Mouse (Mus musculus) liver, embryonic 15.5 days (tissue): Measurements from ENCODE around the gene Hist1h2ab. TPM values are rescaled to one million over a fixed set of nuclear protein-coding genes. Genes with fewer than 3 reads are reported as not detected.
"Not testable (repeated sequence)": the region's sequence is repeated elsewhere in the genome, so short reads cannot be mapped to it uniquely, and the experiment has no call there.

Source experiments
- ATAC-seq: fragments of 200-750 bp; cut with Nextera tagmentation; 2 replicates; pipeline ENCODE4 v1.8.0; 2017; ENCODE audit warnings: moderate number of reproducible peaks, mild to moderate bottlenecking, moderate library complexity; ENCODE audit not compliant: insufficient read depth
- H3K27ac ChIP-seq: fragments of 300-500 bp; sonication (generic); replicated peaks from 2 replicates; pipeline ENCODE4 v1.5.1; 2015; ENCODE audit warnings: mild to moderate bottlenecking, inconsistent platforms
- H3K27me3 ChIP-seq: fragments of 300-500 bp; sonication (generic); 2 replicates; pipeline ENCODE4 v1.6.1; 2015; ENCODE audit warnings: mild to moderate bottlenecking, inconsistent platforms
- H3K36me3 ChIP-seq: fragments of 300-500 bp; sonication (generic); replicated peaks from 2 replicates; pipeline ENCODE4 v1.6.1; 2015; ENCODE audit warnings: moderate library complexity, mild to moderate bottlenecking, inconsistent platforms
- H3K4me1 ChIP-seq: fragments of 300-500 bp; sonication (generic); replicated peaks from 2 replicates; pipeline ENCODE4 v1.6.1; 2015; ENCODE audit warnings: inconsistent platforms
- H3K4me2 ChIP-seq: fragments of 300-500 bp; sonication (generic); 2 replicates; pipeline ENCODE4 v1.6.1; 2015; ENCODE audit warnings: moderate library complexity, mild to moderate bottlenecking, inconsistent platforms
- H3K4me3 ChIP-seq: fragments of 300-500 bp; sonication (generic); replicated peaks from 2 replicates; pipeline ENCODE4 v1.5.1; 2015; ENCODE audit warnings: mild to moderate bottlenecking, inconsistent platforms
- H3K9ac ChIP-seq: fragments of 300-500 bp; sonication (generic); 2 replicates; pipeline ENCODE4 v1.6.1; 2015; ENCODE audit warnings: moderate library complexity, mild to moderate bottlenecking, inconsistent platforms
- H3K9me3 ChIP-seq: fragments of 300-500 bp; sonication (generic); replicated peaks from 2 replicates; pipeline ENCODE4 v1.6.1; 2016; ENCODE audit warnings: inconsistent platforms
- WGBS: fragments of 180-500 bp; shearing (Covaris S2); methylation state at CpG from one replicate; pipeline ENCODE4 v1.1.7; 2015; ENCODE audit warnings: mixed read lengths; ENCODE audit not compliant: insufficient replicate concordance; 5-methylcytosine and 5-hydroxymethylcytosine counted together
- polyA plus RNA-seq: library from polyadenylated mRNA; unstranded; fragments of >200 nt; fragmentation: Nextera tagmentation; extraction: Ambion mirVana; gene quantifications from 2 replicates; pipeline ENCODE4 v1.2.1, GENCODE M21; 2015

Gene Hist1h2ab
- polyA plus RNA-seq, 1 experiment from 2014 or later: 64.5 TPM

DNA sequence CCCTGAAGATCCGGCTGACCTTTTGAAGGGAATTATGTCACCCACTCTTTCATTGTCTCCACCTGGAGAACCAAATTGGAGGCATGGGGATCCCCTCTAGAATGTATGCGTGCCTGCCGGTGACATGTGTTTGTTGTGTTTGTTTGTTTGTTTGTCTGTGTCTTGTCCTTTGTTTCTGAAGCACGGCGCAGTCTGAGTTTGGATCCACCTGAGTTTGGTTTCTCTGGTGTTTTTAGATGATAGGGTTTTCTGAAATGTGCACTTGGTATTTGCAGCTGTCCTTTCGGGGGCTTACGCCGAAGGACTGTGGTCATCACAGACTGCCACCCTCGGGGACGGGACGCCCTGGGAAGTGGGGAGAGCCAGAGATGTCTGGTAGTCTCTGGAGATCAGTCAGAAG lies 33.8 kb upstream of the Hist1h2ab start:
- Histone ChIP-seq H3K36me3 (no peaks in the 10 kb centered on the region), H3K27ac (0 out of 2 replicates have a peak overlapping the region, but pooled peaks have one; percentile 41), H3K9me3 (no peaks in the 10 kb centered on the region), H3K9ac (no peak overlapping the region), H3K4me2 (no peak overlapping the region), H3K27me3 (no peaks in the 10 kb centered on the region; the same call in 1 of the 2 replicates), H3K4me1 (peaks cover 4% of the 10 kb centered on the region; the same call in 1 of the 2 replicates), H3K4me3 (no peak overlapping the region)
- no peak for ATAC-seq
- 47% methylated on average over 11 of the region's 11 CpGs for WGBS

DNA sequence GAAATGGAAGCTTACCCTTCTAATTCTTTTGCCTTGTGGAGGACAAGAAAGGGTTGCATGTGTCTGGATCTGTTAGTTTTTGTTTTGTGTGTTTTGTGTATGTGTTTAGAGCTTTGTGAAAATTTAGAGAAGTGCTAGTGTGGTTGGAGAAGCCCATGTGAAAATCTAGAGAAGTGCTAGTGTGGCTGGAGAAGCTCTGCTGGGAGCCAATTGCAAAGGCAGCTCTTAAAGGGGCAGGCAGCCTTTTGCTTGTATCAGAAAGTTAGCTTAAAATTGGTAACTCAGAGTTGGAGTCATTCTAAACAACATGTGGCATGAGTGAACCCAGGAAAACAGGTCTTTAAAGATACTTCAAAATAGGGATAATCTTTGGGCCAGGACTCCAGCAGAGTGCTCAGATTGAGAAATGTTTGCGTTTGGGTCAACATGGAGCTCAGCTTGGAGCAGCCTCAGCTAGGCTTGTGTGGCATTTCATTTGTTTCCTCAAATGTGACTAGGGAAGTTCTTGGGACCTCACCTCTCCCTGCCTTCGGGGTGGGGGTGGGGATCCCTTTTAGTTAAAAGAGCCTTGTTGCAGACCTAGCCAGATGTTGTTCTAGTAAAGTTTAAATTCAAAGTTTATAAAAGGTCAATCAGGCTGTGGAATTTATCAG lies 33.2 kb upstream of the Hist1h2ab start:
- H3K4me1 ChIP-seq: not testable (repeated sequence)

DNA sequence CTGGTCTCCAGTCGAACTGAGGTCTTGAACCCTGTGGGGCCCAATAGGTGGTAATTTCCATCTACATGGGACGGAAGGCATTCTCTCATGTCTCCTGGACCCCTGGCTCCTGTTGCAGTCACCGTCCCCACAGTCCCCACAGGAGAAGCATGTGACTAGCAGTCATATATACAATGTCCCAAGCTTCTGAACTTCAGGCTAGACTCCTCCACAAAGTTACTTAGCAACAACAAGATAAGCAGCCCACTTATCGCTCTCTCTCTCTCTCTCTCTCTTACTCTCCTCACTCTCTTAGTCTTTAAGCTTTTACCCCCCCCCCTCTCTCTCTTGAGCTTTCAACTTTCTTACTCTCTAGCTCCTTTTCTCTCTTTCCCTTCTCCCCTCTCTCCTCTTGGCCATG lies 26.7 kb upstream of the Hist1h2ab start:
- H3K4me1 ChIP-seq: peaks cover 53% of the 10 kb centered on the region
- H3K9ac ChIP-seq: no peak overlapping the region; the same call in 1 of the 2 replicates
- no peaks in the 10 kb centered on the region for H3K36me3 ChIP-seq
- H3K27ac ChIP-seq: no peak overlapping the region
- H3K4me2 ChIP-seq: no peak overlapping the region
- no peak overlapping the region for H3K4me3 ChIP-seq
- no peak for ATAC-seq
- no peaks in the 10 kb centered on the region for H3K9me3 ChIP-seq
- WGBS: 48% methylated on average over 4 of the region's 4 CpGs
- H3K27me3 ChIP-seq: no peaks in the 10 kb centered on the region

More for the DNA sequence above, 33.2 kb upstream of the Hist1h2ab start:
- 0 out of 2 replicates have a peak overlapping the region, but pooled peaks have one; percentile 41 for H3K27ac ChIP-seq
- not testable (repeated sequence) for H3K4me3 ChIP-seq, ATAC-seq, H3K9ac ChIP-seq, H3K4me2 ChIP-seq, H3K9me3 ChIP-seq, H3K36me3 ChIP-seq, H3K27me3 ChIP-seq
- 17% methylated on average over 2 of the region's 2 CpGs for WGBS

DNA sequence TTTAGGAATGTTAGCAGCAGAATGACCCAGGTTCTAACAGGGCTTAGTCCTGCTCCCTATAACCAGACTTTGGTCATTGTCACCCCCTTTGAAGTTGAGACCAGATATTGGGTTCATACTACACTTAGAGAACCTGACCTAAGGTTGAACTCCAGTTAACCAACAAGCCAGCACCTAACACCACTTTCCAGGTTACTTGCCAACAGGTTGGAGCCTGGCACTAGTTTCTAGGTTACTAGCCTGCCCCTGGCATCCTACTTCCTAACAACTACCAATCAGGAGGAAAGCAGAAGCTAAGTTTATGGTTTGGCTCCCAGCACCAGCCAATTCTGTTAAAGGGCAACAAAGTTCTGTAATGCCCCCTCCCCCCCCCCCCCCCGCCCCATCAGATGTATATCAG lies 25.7 kb upstream of the Hist1h2ab start:
- H3K9ac ChIP-seq: no peak overlapping the region
- no peak overlapping the region for H3K27ac ChIP-seq
- H3K4me2 ChIP-seq: no peak overlapping the region
- no peak for ATAC-seq
- H3K4me1 ChIP-seq: peaks cover 60% of the 10 kb centered on the region
- H3K4me3 ChIP-seq: no peak overlapping the region
- H3K9me3 ChIP-seq: no peaks in the 10 kb centered on the region
- WGBS: 33% methylated on average over 1 of the region's 1 CpGs
- no peaks in the 10 kb centered on the region for H3K27me3 ChIP-seq
- H3K36me3 ChIP-seq: no peaks in the 10 kb centered on the region

DNA sequence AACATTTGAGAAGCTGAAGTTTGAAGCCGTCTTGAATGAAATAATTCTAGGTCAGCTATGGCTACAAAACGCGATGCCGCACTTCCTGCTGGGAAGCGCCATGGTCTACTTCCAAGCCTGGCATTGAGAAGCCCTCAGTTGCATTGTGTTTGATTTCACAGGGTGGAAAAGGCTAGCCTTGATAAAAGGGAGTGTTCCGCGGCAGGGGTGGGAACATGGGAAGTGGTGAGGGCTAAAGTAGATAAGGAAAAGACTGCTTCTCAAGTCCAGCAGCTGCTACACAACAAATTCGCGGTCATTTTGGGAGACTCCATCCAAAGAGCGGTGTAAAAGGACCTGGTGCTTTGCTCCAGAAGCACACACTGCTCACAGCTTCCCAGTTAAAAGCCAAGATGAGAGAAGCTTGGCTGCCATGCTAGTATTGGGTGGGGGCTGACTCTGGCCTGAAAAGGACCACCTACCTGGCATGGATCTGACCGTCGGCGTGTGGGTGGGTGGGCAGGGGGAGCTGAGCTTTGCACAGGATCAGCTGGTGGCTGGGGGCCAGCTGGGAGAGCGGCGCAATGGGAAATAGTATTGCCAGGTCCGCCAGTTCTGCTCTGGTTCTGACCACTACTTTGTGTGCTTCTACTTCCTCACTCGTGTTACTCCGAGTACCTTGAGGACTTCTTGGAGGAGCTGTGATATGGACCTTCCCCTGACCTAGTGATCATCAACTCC lies 22.3 kb upstream of the Hist1h2ab start:
- 48% methylated on average over 18 of the region's 18 CpGs for WGBS
- no peak overlapping the region for H3K4me3 ChIP-seq
- peak overlapping the region; percentile 32 for H3K4me2 ChIP-seq
- H3K36me3 ChIP-seq: no peaks in the 10 kb centered on the region
- H3K27ac ChIP-seq: peak overlapping the region; percentile 53
- H3K9me3 ChIP-seq: no peaks in the 10 kb centered on the region
- no peaks in the 10 kb centered on the region for H3K27me3 ChIP-seq
- no peak overlapping the region for H3K9ac ChIP-seq
- ATAC-seq: no peak
- H3K4me1 ChIP-seq: peaks cover 58% of the 10 kb centered on the region

DNA sequence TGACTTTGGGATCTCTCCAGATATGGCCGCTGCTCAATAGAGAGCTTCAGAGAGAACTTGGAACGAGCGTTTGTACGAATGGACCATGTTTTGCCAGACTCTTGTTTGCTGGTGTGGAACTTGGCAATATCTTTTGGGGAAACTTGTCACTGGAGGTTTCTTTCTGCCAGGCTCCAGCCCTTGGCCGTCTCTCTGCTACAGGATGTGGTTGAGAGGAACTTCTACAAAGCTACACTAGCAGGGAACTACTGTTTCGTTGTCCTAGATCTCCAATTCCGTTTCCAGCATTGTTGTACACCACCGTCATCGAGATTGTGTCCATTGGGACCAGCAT lies 21.8 kb upstream of the Hist1h2ab start:
- 44% methylated on average over 9 of the region's 9 CpGs for WGBS
- Histone ChIP-seq H3K9me3 (no peaks in the 10 kb centered on the region), H3K27me3 (no peaks in the 10 kb centered on the region), H3K36me3 (no peaks in the 10 kb centered on the region), H3K27ac (peak overlapping the region; percentile 53), H3K4me1 (peaks cover 53% of the 10 kb centered on the region), H3K9ac (no peak overlapping the region), H3K4me2 (no peak overlapping the region), H3K4me3 (no peak overlapping the region)
- no peak for ATAC-seq

DNA sequence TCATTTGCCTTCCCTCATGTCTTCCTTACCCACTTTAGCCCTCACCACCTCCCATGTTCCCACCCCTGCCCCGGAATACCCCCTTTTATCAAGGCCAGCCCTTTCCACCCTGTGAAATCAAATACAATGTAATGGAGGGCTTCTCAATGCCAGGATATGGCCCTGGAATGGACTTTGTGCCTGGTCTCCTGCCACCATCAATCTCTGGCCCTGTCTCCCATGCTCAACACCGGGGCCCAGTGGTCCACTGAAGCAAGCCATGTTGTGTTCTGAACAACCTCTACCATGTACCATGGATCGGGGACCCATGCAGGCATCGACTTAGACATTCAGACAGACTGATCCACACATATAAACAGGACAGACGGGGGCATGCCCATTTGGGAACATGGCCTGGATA lies 21.2 kb upstream of the Hist1h2ab start:
- H3K36me3 ChIP-seq: no peaks in the 10 kb centered on the region
- H3K9me3 ChIP-seq: no peaks in the 10 kb centered on the region
- 77% methylated on average over 5 of the region's 5 CpGs for WGBS
- no peak overlapping the region for H3K4me2 ChIP-seq
- H3K4me1 ChIP-seq: peaks cover 47% of the 10 kb centered on the region
- H3K27me3 ChIP-seq: no peaks in the 10 kb centered on the region
- H3K9ac ChIP-seq: no peak overlapping the region
- H3K4me3 ChIP-seq: no peak overlapping the region
- no peak for ATAC-seq
- H3K27ac ChIP-seq: peak overlapping the region; percentile 53; the same call in 1 of the 2 replicates

DNA sequence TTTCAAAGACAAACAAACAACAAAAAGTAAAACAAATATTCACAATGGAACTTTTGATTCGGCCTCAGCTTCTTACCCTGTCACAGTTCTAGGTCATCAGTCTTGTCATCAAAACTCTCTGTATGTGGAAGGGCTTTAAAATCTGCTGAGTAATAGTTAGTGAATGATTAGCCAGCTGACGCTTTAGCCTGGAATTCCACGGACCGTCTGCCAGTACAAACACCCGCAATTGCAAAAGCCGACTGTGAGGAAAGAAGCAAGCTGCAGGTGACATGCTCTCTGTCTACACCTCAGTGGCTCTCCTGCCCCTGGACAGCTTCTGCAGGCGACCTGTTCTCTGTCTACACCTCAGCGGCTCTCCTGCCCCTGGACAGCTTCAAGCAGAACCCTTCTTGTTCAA lies 20.4 kb upstream of the Hist1h2ab start:
- no peaks in the 10 kb centered on the region for H3K36me3 ChIP-seq
- H3K9me3 ChIP-seq: no peaks in the 10 kb centered on the region
- 0 out of 2 replicates have a peak overlapping the region, but pooled peaks have one; percentile 51 for H3K27ac ChIP-seq
- peak overlapping the region; percentile 18; the same call in 1 of the 2 replicates for H3K9ac ChIP-seq
- peaks cover 41% of the 10 kb centered on the region for H3K4me1 ChIP-seq
- no peaks in the 10 kb centered on the region for H3K27me3 ChIP-seq
- ATAC-seq: peak; percentile 66
- no peak overlapping the region for H3K4me3 ChIP-seq
- 46% methylated on average over 8 of the region's 8 CpGs for WGBS
- H3K4me2 ChIP-seq: peak overlapping the region; percentile 29

DNA sequence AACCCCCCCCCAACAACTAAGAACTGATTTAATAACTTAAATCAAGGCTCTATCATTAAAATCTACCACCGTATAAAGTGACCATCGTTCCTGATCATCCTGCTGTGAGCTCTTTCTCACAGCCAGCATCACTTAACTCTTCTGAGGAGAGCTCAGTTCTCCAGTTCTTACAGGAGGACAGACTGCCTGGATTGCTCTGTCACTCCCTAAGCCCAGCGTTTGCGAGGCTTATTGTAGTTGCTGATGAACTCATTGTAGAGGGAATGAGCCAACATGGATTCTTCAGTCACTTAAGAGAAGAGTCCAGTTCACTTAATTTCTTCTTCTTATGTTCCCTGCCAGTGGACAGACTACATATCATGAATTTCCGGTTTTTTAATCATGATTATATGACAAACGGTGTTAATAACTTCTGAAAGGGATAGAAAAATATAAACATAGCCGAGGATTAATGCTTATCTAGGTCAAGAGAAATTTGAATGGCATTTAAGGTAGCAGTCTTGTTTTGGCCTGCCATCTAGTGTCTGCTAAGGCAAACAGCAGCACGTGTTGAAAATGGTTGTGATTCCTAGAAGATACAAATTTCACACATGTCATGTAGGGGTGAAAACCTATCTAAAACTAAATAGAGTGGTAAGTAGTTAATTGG lies 18.6 kb upstream of the Hist1h2ab start:
- ATAC-seq: no peak
- no peak overlapping the region for H3K9ac ChIP-seq

DNA sequence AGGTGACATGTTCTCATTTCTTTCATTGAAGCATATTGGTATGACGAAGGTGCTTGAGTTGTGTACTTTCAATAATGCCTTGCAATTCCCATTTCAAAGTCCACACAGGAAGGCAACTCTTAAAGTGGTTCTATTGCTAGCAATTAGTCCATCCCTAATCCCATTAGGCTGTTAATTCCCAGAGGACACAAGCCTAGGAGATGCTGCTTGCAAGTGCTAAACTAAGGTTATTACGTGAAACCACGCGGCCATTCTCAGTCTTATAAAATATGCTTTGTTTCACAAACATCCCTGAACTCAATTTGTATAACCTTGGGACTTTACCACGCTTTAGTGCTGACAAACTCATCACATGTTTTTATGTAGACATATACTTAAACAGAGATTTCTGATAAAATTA lies 13.8 kb upstream of the Hist1h2ab start:
- H3K9ac ChIP-seq: no peak overlapping the region
- no peaks in the 10 kb centered on the region for H3K36me3 ChIP-seq
- no peak overlapping the region for H3K4me3 ChIP-seq
- H3K27ac ChIP-seq: peak overlapping the region; percentile 48; the same call in 1 of the 2 replicates
- no peaks in the 10 kb centered on the region for H3K9me3 ChIP-seq
- H3K4me2 ChIP-seq: no peak overlapping the region
- peaks cover 23% of the 10 kb centered on the region for H3K4me1 ChIP-seq
- ATAC-seq: no peak
- no peaks in the 10 kb centered on the region for H3K27me3 ChIP-seq
- 84% methylated on average over 5 of the region's 5 CpGs for WGBS

More for the DNA sequence above, 18.6 kb upstream of the Hist1h2ab start:
- no peak overlapping the region for H3K4me2 ChIP-seq
- peaks cover 30% of the 10 kb centered on the region for H3K4me1 ChIP-seq
- no peaks in the 10 kb centered on the region for H3K36me3 ChIP-seq
- no peaks in the 10 kb centered on the region for H3K27me3 ChIP-seq
- no peaks in the 10 kb centered on the region for H3K9me3 ChIP-seq
- 22% methylated on average over 8 of the region's 8 CpGs for WGBS
- no peak overlapping the region for H3K27ac ChIP-seq
- no peak overlapping the region for H3K4me3 ChIP-seq

DNA sequence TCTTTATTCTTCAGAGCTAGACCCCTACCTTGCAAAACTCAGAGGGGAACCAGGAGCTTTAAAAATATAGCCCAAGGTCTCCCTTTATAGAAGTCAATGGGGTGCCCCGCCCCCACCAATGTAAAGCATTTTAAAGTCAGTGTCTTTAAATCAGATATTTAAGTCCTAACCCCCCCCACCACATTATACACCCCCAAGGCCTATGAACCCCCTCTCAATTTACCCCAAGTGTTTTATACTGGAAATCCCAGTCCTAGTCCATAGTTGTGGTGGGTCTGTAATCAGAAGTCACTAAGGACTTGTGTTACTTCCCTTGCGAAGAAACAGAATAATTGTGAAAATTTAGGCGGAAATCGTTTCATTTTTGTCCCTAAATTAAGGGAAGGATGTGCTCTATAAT lies 12.9 kb upstream of the Hist1h2ab start:
- Histone ChIP-seq H3K4me3 (peak overlapping the region; percentile 60), H3K9me3 (no peaks in the 10 kb centered on the region), H3K36me3 (no peaks in the 10 kb centered on the region), H3K27ac (peak overlapping the region; percentile 100), H3K9ac (peak overlapping the region; percentile 87; the same call in 1 of the 2 replicates), H3K27me3 (no peaks in the 10 kb centered on the region), H3K4me2 (peak overlapping the region; percentile 81), H3K4me1 (peaks cover 30% of the 10 kb centered on the region)
- WGBS: 19% methylated on average over 4 of the region's 4 CpGs
- ATAC-seq: no peak
